Comparison of ENCODE assay signal across 18 mouse cellular contexts in genomic region chr1:134843369-134843768, GRCm38 (mm10).
DNase-seq lines count a peak whose midpoint lies in the region; ATAC-seq lines count a peak whose summit lies in the region.
"Had no signal": no experiment of that assay in that cellular context is flagged by ENCODE, and none has a peak within 500 bp of the region (broad histone marks: within the 10 kb centered on the region; RNA-seq: fewer than 3 reads in every experiment).

No protein-coding gene starts in this region.

- ATAC-seq in frontal cortex, adult (ENCODE audit: low TSS enrichment), result peak; percentile 66
- no peak for ATAC-seq in heart, embryonic 13.5 days (ENCODE audit: extremely low read depth, insufficient number of reproducible peaks, low FRiP score, low TSS enrichment)
- ATAC-seq in heart, embryonic 11.5 days (replicated peaks; ENCODE audit: insufficient number of reproducible peaks, low FRiP score, low TSS enrichment), result no peak
- ATAC-seq: CD4-positive, CD25-positive, alpha-beta regulatory T cell, adult 4 months; forebrain, embryonic 13.5 days; forebrain, embryonic 16.5 days; intestine, postnatal 0 days had no signal

- H3K9me3 ChIP-seq in heart, embryonic 13.5 days, result no peaks in the 10 kb centered on the region
- H3K9me3 ChIP-seq in heart, embryonic 11.5 days (replicated peaks; ENCODE audit: control insufficient read depth, low read length), result no peaks in the 10 kb centered on the region
- H3K9me3 ChIP-seq: forebrain, embryonic 10.5 days; forebrain, embryonic 13.5 days; hindbrain, embryonic 12.5 days; hindbrain, embryonic 15.5 days had no signal

- DNase-seq in frontal cortex, adult 2 months (ENCODE audit: extremely low spot score in 1 of 2, low spot score in 1 of 2), result no peak
- peak; percentile 36 for DNase-seq in layer of hippocampus, adult 9-11 months
- no peak for DNase-seq in layer of hippocampus, postnatal 25 days (ENCODE audit: extremely low spot score in 1 of 2, low spot score in 1 of 2)
- DNase-seq: adrenal gland, adult 2 months; adrenal gland, postnatal 14 days; cerebellum, adult 11-12 months; gastrocnemius, postnatal 36 days; kidney, adult 2 months had no signal

- H3K27ac ChIP-seq in heart, embryonic 13.5 days (replicated peaks), result peak overlapping the region; percentile 66
- H3K27ac ChIP-seq in heart, embryonic 11.5 days (ENCODE audit: low read depth, low read length), result no peak overlapping the region
- H3K27ac ChIP-seq: forebrain, embryonic 10.5 days; forebrain, embryonic 13.5 days; hindbrain, embryonic 12.5 days; hindbrain, embryonic 15.5 days had no signal

- H3K36me3 ChIP-seq in heart, embryonic 13.5 days, result peaks cover 38% of the 10 kb centered on the region
- H3K36me3 ChIP-seq in heart, embryonic 11.5 days (ENCODE audit: control insufficient read depth, insufficient read depth, low read length), result no peaks in the 10 kb centered on the region; the same call in 1 of the 2 replicates
- H3K36me3 ChIP-seq: forebrain, embryonic 10.5 days had no signal

- H3K27me3 ChIP-seq in heart, embryonic 13.5 days (replicated peaks), result no peaks in the 10 kb centered on the region
- no peaks in the 10 kb centered on the region for H3K27me3 ChIP-seq in heart, embryonic 11.5 days (ENCODE audit: control insufficient read depth, insufficient read depth, low read length)
- H3K27me3 ChIP-seq: forebrain, embryonic 13.5 days; hindbrain, embryonic 12.5 days; hindbrain, embryonic 15.5 days had no signal

- H3K4me1 ChIP-seq in heart, embryonic 13.5 days, result peaks cover 36% of the 10 kb centered on the region
- peaks cover 20% of the 10 kb centered on the region for H3K4me1 ChIP-seq in heart, embryonic 11.5 days (ENCODE audit: control insufficient read depth, insufficient read depth, low read length)
- H3K4me1 ChIP-seq: forebrain, embryonic 10.5 days; forebrain, embryonic 13.5 days; hindbrain, embryonic 12.5 days had no signal

- H3K4me2 ChIP-seq in heart, embryonic 13.5 days, result no peak overlapping the region
- no peak overlapping the region for H3K4me2 ChIP-seq in heart, embryonic 11.5 days
- H3K4me2 ChIP-seq: forebrain, embryonic 13.5 days; hindbrain, embryonic 12.5 days; hindbrain, embryonic 15.5 days had no signal

- no peak overlapping the region for H3K9ac ChIP-seq in heart, embryonic 13.5 days
- no peak overlapping the region for H3K9ac ChIP-seq in heart, embryonic 11.5 days (ENCODE audit: low read depth, low read length)
- H3K9ac ChIP-seq: forebrain, embryonic 13.5 days; hindbrain, embryonic 12.5 days; hindbrain, embryonic 15.5 days had no signal

- H3K4me3 ChIP-seq in heart, embryonic 13.5 days, result no peak overlapping the region
- no peak overlapping the region for H3K4me3 ChIP-seq in heart, embryonic 11.5 days (ENCODE audit: low read depth, low read length)
- H3K4me3 ChIP-seq: forebrain, embryonic 10.5 days; forebrain, embryonic 13.5 days; hindbrain, embryonic 12.5 days; hindbrain, embryonic 15.5 days had no signal

- WGBS in heart, embryonic 13.5 days, result 83% methylated on average over 6 of the region's 6 CpGs
- WGBS in heart, embryonic 11.5 days (ENCODE audit: insufficient replicate concordance), result 82% methylated on average over 6 of the region's 6 CpGs
